Mouse (Mus musculus): Measurements from ENCODE around the gene Erg.
A peak's percentile ranks its signal among the peaks of the same experiment; 100 is the strongest.

The Erg gene

DNA sequence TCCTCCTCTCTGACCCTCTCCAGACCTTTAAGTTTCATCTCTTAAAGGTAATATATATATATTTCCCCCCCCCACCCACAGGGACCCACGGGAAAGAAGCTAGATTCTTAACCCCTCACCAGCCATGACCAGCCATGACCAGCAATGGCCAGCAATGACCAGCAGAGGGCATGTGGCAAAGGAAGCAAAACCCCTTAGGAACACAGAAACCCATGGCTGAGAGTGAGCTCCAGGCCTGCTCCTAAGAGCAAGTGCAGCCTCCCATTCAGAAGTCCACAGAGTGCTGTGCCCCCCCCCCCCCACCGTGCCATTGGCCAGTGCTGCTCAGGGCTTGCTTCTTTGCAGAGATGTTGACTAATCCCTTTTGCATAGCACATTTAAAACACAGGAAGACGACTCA is 235.9 kb downstream of the Erg start:
- DNase-seq (ENCODE audit: low spot score in 2 of 2) = no peak

- DNase-seq (ENCODE audit: low spot score in 2 of 2) = no peak
These were observed 236.6 kb downstream of the Erg start for GRCm38 (mm10) chr16:95349745-95350144.

- DNase-seq (ENCODE audit: low spot score in 2 of 2) = no peak
These were observed 237.0 kb downstream of the Erg start for GRCm38 (mm10) chr16:95349344-95349743.

- DNase-seq (ENCODE audit: low spot score in 2 of 2) = no peak
These were observed 237.8 kb downstream of the Erg start for GRCm38 (mm10) chr16:95348555-95348954.

DNA sequence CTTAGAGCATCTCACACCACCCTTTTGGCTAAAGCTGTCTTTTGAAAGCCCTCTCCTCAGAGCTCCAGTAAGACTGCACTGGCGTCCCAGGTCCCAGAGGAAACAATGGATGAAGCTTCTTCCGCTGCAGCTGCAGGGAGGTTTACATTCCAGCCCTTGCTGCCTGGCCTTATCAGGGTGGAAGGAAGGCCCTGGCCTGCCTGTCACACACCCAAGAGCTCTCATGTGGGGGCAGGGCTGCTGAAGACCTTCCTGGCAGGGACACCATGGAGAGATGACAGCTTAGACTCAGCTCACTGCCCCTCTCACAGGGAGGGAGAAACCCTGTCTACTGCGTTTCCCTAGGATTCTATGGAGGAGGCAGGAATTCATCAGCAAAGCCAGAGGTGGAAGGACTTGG is 239.2 kb downstream of the Erg start:
- DNase-seq (ENCODE audit: low spot score in 2 of 2) = peak in 1 of 2 experiments; percentile 44

GRCm38 (mm10) chr16:95345882-95346281 is 240.5 kb downstream of the Erg start:
- peak; percentile 36 to 67 for DNase-seq (ENCODE audit: low spot score in 2 of 2)

- DNase-seq (ENCODE audit: low spot score in 2 of 2) = no peak
These were observed 241.4 kb downstream of the Erg start for GRCm38 (mm10) chr16:95344961-95345360.

DNA sequence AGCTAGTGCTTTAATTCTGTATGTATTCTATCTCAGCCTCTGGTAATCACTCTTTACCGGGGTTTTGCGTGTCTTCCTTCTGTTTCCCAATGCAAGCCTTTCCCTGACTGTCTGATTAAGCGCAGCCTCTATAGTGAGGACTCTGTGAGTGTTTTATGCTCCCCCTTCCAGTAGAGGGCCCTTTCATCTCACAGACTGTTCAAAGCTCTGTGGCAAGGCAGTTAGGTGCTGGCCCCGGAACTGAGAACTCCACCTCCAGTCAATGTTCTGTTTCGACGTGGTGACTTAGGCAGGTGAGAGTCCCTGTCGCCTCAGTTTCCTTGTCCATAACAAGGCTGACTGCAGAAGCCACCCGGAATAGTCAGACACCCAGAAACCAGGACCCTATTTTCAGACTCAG is 244.4 kb downstream of the Erg start:
- DNase-seq (ENCODE audit: low spot score in 2 of 2) = no peak

DNA sequence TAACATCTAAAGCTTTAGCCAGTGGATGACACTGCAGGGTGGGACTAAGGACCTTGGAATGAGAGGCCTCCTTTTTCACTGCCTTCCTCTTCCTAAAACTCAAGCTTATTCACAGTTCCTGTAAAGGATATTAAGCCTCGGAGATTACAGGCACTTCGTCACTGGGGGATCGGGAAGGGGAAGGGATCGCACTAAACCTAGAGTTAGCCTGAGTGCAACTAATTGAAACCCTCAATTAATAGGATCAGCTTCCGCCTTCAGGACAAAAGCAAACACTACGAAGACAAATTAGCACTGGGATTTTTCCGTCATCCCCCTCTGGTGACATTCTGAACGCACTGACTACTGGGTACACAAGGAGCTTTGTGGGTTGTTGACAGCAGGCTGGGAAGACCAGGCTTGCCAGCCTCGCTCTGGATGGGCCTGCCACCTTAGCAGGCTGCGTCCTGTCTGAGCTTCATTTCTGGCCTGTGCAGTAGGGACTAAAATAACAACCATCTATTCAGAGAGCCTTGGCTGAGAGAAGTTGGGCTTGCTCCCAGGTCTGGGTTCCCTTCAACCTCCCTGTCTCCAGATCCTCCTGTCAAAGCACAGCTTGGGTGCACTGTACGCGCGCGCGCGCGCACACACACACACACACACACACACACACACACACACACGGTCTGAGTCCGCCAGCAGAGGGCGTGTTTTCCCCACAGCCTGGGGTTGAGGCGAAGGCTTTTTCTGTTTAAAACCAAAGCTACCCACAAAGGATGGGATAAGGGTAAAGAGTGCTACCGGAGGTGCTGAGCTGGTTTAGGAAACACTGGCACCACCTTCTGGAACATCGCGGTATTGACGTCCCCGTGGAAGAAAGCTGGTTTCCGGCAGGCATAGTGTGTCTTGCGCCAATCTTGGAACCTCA is 245.3 kb downstream of the Erg start:
- DNase-seq (ENCODE audit: low spot score in 2 of 2) = peak; percentile 65 to 80

DNA sequence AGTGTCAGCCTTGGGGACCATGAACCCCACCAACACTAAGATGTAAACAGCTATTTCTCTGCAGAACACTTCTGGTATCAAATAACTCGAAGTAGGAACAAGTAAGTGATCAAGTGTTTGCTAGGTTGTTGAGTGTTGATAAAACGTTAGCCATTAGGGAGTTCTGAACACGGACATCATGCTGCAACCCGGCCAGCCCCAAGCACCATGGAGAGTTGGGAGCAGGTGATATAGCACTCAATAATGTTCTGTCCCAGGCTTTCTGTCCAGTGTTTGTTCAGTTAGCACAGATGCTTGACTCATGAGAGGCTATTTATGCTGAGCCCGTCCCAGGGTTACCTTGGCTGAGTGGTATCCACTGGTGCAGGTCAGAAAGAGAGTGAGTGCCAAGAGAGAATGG is 254.2 kb downstream of the Erg start:
- DNase-seq (ENCODE audit: low spot score in 2 of 2) = no peak

DNA sequence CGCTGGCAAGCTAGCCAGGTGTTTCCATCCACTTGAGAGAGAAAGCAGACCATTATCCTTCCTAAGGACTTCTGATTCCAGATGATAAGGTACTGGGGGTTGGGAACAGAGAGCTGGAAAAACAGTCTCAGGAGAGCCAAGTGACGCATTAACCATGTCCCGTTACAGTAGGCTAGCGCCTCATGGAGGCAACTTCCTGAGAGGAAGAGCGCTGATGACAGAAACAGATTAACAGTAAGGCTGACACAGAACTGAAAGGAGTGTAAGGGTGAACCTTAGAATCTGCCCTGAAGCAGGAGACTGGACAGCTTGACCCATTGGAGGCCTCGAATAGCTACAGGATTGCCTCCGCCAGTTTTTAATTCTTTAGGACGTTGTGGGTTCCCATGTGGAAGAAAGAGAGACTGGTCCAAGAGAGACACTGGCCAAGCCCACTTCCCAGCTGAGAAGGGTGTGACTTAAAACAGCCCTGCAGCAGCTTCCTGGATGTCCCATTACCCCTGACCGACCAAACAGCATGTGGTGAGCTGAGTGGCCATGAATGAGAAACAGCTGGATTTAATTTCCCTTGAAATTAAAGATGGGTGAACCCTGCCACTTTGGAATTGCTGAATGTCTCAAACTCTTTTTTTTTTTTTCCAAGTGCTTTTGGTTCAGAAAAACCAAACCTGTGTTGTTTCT is 264.3 kb downstream of the Erg start:
- DNase-seq (ENCODE audit: low spot score in 2 of 2) = no peak
